Mouse (Mus musculus): Measurements from ENCODE around the gene Rbfox2. TPM values are rescaled to one million over a fixed set of nuclear protein-coding genes. Genes with fewer than 3 reads are reported as not detected.

Rbfox2 gene
- polyA plus RNA-seq, 1 experiment, result 6.1 TPM

DNA sequence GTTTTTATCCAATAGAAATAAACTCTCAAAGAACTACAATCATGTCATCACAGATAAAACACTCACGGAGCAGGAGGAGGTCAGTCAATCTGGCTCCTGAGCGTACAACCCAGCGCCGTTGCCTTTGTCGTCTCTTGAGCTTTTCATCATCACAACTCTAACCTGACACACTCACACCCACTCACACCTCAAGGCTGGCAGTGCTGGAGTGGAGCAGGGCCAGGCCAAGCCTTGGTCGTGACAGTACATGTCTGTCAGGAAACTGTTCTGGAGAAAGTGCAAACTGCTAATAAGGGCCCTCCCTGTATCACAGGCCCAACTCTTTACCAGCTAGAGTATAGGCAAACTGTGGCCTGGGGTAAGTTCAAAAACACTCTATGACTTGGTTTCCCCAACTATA lies 90.1 kb downstream of the Rbfox2 start:
- H3K4me3 ChIP-seq (replicated peaks; ENCODE audit: control insufficient read depth, low read depth, low read length), result no peak overlapping the region
- no peak overlapping the region for H3K27ac ChIP-seq (ENCODE audit: control insufficient read depth, insufficient read depth, low read depth, low read length, poor library complexity)
- H3K4me1 ChIP-seq (ENCODE audit: control insufficient read depth, insufficient read depth, low read length), result peaks cover 1% of the 10 kb centered on the region; the same call in 1 of the 2 replicates
- no peak for TF ChIP-seq POLR2A (IDR thresholded peaks at IDR 0.05; ENCODE audit: borderline replicate concordance, control insufficient read depth, low read depth, low read length)
- TF ChIP-seq CTCF (IDR thresholded peaks at IDR 0.05; ENCODE audit: control insufficient read depth, insufficient read depth, low read length), result no peak
- WGBS, result 86% methylated on average over 6 of the region's 6 CpGs

DNA sequence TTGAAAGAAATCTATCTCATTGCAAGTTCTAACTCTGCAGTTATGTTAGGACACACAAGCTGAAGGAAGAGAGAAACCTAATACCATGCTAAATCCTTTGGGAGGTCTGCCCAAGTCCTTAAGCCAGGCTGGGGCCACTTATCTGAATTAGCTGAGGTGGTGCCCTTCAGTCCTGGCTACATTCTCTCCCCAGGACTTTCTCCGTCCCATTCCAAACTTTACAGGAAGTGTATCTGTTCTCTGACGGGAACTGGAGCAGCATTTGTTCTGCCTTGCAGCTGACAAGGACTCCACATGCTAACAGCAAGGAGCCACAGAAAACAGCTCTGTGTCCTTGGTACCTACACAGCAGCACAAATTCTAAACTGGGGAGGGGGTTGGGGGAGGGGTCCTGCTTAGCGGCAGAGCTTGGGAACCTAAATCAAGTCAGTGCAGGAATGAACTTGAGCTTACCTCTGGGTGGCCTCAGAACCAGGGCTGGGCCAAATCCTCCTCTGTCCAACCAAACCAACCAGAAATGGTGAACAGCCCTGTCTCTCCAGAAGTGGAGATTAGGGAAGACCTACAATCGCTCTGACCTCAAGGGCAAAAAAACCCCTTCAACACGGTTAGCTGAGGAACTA lies 91.5 kb downstream of the Rbfox2 start:
- 60% methylated on average over 5 of the region's 5 CpGs for WGBS
- Histone ChIP-seq H3K4me1 (ENCODE audit: control insufficient read depth, insufficient read depth, low read length) (peaks cover 1% of the 10 kb centered on the region; the same call in 1 of the 2 replicates), H3K27ac (ENCODE audit: control insufficient read depth, insufficient read depth, low read depth, low read length, poor library complexity) (no peak overlapping the region), H3K4me3 (replicated peaks; ENCODE audit: control insufficient read depth, low read depth, low read length) (no peak overlapping the region)
- TF ChIP-seq POLR2A (IDR thresholded peaks at IDR 0.05; ENCODE audit: borderline replicate concordance, control insufficient read depth, low read depth, low read length) (no peak), CTCF (IDR thresholded peaks at IDR 0.05; ENCODE audit: control insufficient read depth, insufficient read depth, low read length) (no peak)

DNA sequence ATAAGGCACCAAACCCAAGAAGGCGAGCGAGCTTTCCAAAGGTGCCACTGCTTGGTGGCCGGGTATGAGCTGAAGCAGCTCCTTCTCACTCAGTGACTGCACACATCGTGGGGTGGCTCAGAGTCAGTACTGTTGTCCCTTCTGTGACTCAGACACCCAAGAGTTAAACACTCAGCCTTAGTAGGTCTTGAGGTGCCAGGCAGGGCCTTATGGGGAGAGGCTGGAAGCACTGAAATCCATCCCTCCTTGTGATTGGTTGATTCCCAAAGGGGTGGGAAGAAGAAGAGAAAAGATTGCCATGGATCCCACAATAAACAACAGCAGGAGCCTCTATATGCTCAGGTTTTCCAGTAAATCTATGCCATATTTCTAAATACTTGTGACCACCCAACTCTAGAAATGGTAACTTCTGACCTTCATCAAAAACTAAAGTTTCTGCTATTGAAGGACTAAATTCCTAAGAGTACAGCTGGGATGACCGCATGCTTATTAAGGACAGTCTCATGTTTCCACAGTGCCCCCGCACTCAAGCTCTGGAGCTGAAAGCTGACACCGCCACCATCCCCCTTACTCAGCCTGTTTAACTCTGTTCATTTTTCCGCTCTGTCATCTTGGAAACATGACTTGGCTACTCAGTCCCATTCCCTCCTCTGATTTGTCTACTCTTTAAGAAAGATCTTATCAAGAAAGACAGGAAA lies 92.2 kb downstream of the Rbfox2 start:
- no peak for TF ChIP-seq POLR2A (IDR thresholded peaks at IDR 0.05; ENCODE audit: borderline replicate concordance, control insufficient read depth, low read depth, low read length)
- no peak for TF ChIP-seq CTCF (IDR thresholded peaks at IDR 0.05; ENCODE audit: control insufficient read depth, insufficient read depth, low read length)
- H3K27ac ChIP-seq (ENCODE audit: control insufficient read depth, insufficient read depth, low read depth, low read length, poor library complexity), result no peak overlapping the region
- H3K4me3 ChIP-seq (replicated peaks; ENCODE audit: control insufficient read depth, low read depth, low read length), result no peak overlapping the region
- WGBS, result 84% methylated on average over 8 of the region's 8 CpGs
- H3K4me1 ChIP-seq (ENCODE audit: control insufficient read depth, insufficient read depth, low read length), result no peaks in the 10 kb centered on the region; the same call in 1 of the 2 replicates

DNA sequence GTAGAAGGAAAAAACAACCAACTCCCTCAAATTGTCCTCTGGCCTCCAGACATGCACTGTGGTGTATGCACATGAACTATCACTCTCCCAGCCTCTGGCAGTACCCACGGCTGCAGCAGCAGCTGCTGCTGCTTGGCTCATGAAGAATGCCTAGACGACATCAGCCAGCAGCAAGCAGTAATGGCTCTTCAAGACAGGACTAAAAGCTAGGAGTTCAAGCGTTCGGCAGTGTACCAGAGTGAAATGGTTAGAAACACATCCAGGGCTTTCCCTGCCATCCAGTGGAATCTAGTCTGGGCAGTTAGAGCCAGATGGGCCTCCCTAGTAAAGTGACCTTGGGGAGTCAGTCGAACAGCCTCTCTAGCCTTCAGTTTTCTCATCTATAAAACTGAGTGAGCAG lies 93.0 kb downstream of the Rbfox2 start:
- no peak overlapping the region for H3K27ac ChIP-seq (ENCODE audit: control insufficient read depth, insufficient read depth, low read depth, low read length, poor library complexity)
- no peak for TF ChIP-seq CTCF (IDR thresholded peaks at IDR 0.05; ENCODE audit: control insufficient read depth, insufficient read depth, low read length)
- no peaks in the 10 kb centered on the region for H3K4me1 ChIP-seq (ENCODE audit: control insufficient read depth, insufficient read depth, low read length)
- no peak overlapping the region for H3K4me3 ChIP-seq (replicated peaks; ENCODE audit: control insufficient read depth, low read depth, low read length)
- 78% methylated on average over 5 of the region's 5 CpGs for whole genome bisulfite sequencing

DNA sequence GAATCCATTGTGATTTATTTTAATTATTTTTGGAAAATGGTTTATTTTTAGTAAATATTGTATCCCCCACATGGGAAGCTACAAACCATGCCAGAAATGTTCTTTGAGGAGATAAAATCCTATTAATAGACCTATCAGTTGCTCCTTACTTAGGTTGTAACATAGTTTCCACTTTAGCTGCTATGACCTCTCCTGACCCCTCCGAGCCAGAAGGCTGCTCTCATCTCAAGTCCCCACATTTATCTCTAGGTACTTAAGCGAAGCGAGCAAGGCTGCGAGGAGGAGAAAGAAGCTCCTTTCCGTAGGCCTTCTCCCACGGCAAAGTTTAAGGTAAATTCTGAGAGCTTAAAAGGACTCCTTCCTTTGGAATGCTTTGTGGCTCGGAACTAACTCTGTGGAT lies 94.0 kb downstream of the Rbfox2 start:
- Histone ChIP-seq H3K27ac (ENCODE audit: control insufficient read depth, insufficient read depth, low read depth, low read length, poor library complexity) (no peak overlapping the region), H3K4me3 (replicated peaks; ENCODE audit: control insufficient read depth, low read depth, low read length) (no peak overlapping the region), H3K4me1 (ENCODE audit: control insufficient read depth, insufficient read depth, low read length) (no peaks in the 10 kb centered on the region)
- 91% methylated on average over 7 of the region's 7 CpGs for WGBS
- no peak for TF ChIP-seq POLR2A (IDR thresholded peaks at IDR 0.05; ENCODE audit: borderline replicate concordance, control insufficient read depth, low read depth, low read length)
- TF ChIP-seq CTCF (IDR thresholded peaks at IDR 0.05; ENCODE audit: control insufficient read depth, insufficient read depth, low read length), result no peak

DNA sequence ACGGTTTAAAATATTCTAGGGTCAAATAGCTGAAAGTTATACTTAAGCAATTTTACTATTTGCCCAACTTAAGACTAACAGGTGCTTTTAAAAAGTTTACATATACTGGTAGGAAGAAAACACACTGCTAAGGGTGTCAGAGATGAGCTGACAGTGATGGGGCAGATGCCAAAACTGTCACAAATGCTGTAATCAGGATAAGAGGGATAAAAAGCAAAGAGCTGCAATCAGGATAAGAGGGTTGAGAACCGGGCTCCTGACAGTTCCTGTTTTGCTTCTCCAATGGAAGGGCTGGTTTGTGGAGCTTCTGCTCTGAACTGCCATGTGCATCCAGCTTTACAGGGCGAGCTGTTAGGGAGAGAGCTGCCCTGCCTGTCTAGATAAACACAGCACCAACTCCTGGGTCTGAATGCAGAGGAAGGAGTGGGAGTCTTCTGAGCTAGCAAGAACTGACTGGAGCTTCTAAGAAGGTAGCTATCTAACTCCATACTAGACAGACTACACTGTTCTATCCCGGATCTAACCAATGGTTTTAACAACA lies 94.5 kb downstream of the Rbfox2 start:
- Histone ChIP-seq H3K27ac (ENCODE audit: control insufficient read depth, insufficient read depth, low read depth, low read length, poor library complexity) (no peak overlapping the region), H3K4me3 (replicated peaks; ENCODE audit: control insufficient read depth, low read depth, low read length) (no peak overlapping the region), H3K4me1 (ENCODE audit: control insufficient read depth, insufficient read depth, low read length) (no peaks in the 10 kb centered on the region)
- TF ChIP-seq POLR2A (IDR thresholded peaks at IDR 0.05; ENCODE audit: borderline replicate concordance, control insufficient read depth, low read depth, low read length), result no peak
- no peak for TF ChIP-seq CTCF (IDR thresholded peaks at IDR 0.05; ENCODE audit: control insufficient read depth, insufficient read depth, low read length)
- 55% methylated on average over 4 of the region's 4 CpGs for WGBS

DNA sequence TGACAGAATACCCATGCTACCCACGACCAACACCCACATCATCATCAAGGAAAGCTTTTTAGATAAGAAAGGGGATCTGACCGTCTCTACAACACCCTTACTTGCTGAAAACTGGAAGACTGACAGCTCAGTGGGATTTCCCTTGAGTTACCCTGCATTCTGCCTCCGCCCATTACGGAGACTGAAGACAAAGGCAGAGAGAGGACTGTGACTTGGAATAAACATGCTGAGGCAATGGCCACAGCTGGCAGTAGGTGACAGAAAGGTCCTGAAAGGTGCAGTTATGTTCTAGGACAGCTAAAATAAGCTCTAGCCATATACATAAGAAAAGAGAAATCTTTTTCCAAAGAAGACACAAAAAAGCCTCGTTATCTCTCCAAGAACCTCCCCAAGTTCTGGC lies 99.8 kb downstream of the Rbfox2 start:
- H3K27ac ChIP-seq (ENCODE audit: control insufficient read depth, insufficient read depth, low read depth, low read length, poor library complexity), result no peak overlapping the region
- H3K4me1 ChIP-seq (ENCODE audit: control insufficient read depth, insufficient read depth, low read length), result no peaks in the 10 kb centered on the region
- TF ChIP-seq POLR2A (IDR thresholded peaks at IDR 0.05; ENCODE audit: borderline replicate concordance, control insufficient read depth, low read depth, low read length), result no peak
- no peak for TF ChIP-seq CTCF (IDR thresholded peaks at IDR 0.05; ENCODE audit: control insufficient read depth, insufficient read depth, low read length)
- H3K4me3 ChIP-seq (replicated peaks; ENCODE audit: control insufficient read depth, low read depth, low read length), result no peak overlapping the region
- WGBS, result 60% methylated on average over 5 of the region's 5 CpGs

DNA sequence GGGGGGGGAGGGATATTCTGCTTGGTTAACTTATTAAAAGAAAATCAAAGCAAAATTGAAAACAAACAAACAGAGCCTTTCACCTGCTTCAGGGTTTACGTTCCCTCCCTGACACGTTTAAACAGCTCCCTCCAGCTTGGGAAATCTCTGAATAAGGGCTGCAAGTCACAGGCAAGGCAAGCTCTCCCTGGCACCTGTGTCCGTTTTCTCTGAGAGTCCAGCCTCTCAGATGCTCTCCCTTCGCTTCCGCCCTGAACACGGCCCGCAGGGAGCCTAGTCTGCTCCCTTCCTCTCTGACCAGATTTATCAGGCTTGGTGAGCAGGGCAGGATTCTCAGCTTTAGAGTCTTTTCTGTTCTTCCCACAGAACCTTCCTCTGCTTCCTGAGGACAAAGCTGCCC lies 101.9 kb downstream of the Rbfox2 start:
- H3K4me1 ChIP-seq (ENCODE audit: control insufficient read depth, insufficient read depth, low read length), result no peaks in the 10 kb centered on the region
- TF ChIP-seq CTCF (IDR thresholded peaks at IDR 0.05; ENCODE audit: control insufficient read depth, insufficient read depth, low read length) (no peak), POLR2A (IDR thresholded peaks at IDR 0.05; ENCODE audit: borderline replicate concordance, control insufficient read depth, low read depth, low read length) (no peak)
- H3K4me3 ChIP-seq (replicated peaks; ENCODE audit: control insufficient read depth, low read depth, low read length), result no peak overlapping the region
- 80% methylated on average over 7 of the region's 7 CpGs for WGBS
- no peak overlapping the region for H3K27ac ChIP-seq (ENCODE audit: control insufficient read depth, insufficient read depth, low read depth, low read length, poor library complexity)

All from bone marrow, adult 2 months (tissue).